Mouse (Mus musculus): ENCODE data around the gene 2310034G01Rik. TPM values are rescaled to one million over a fixed set of nuclear protein-coding genes. Genes with fewer than 3 reads are reported as not detected.

2310034G01Rik gene
- total and polyA plus RNA-seq, 3 experiments: not detected

- H3K9me3 ChIP-seq (replicated peaks): no peaks in the 10 kb centered on the region
- no peaks in the 10 kb centered on the region for H3K27me3 ChIP-seq (ENCODE audit: insufficient read depth, low read length)
- H3K36me3 ChIP-seq (replicated peaks): peaks cover 94% of the 10 kb centered on the region
- ATAC-seq (ENCODE audit: extremely low read depth, insufficient number of reproducible peaks, low FRiP score, poor library complexity, severe bottlenecking) (no peak), DNase-seq (ENCODE audit: low spot score) (no peak)
- H3K4me1 ChIP-seq (ENCODE audit: insufficient read depth, low read depth, low read length): no peaks in the 10 kb centered on the region
- no peak overlapping the region for H3K4me3 ChIP-seq (ENCODE audit: low read depth, low read length)
- no peak for TF ChIP-seq TAL1 (conservative IDR thresholded peaks at IDR 0.05; ENCODE audit: low read depth, low read length)
- TF ChIP-seq POLR2AphosphoS5 (IDR thresholded peaks at IDR 0.05; ENCODE audit: insufficient replicate concordance, low read depth, low read length): no peak
- no peak for TF ChIP-seq GATA1 (IDR thresholded peaks at IDR 0.05; ENCODE audit: borderline replicate concordance, low read length)
- no peak for TF ChIP-seq GATA2 (IDR thresholded peaks at IDR 0.05; ENCODE audit: borderline replicate concordance, low read depth, low read length)
- no peak for TF ChIP-seq CTCF (IDR thresholded peaks at IDR 0.05; ENCODE audit: low read depth, low read length)
Observed at GRCm38 (mm10) chr19:46382275-46382674, 32.2 kb upstream of the 2310034G01Rik start.

GRCm38 (mm10) chr19:46375891-46376290, 25.8 kb upstream of the 2310034G01Rik start:
- Histone ChIP-seq H3K36me3 (replicated peaks) (peaks cover 53% of the 10 kb centered on the region), H3K4me1 (ENCODE audit: insufficient read depth, low read depth, low read length) (no peaks in the 10 kb centered on the region; the same call in 1 of the 2 replicates), H3K9me3 (replicated peaks) (no peaks in the 10 kb centered on the region), H3K27me3 (ENCODE audit: insufficient read depth, low read length) (peaks cover 19% of the 10 kb centered on the region), H3K4me3 (ENCODE audit: low read depth, low read length) (no peak overlapping the region)
- TF ChIP-seq GATA2 (IDR thresholded peaks at IDR 0.05; ENCODE audit: borderline replicate concordance, low read depth, low read length) (no peak), TAL1 (conservative IDR thresholded peaks at IDR 0.05; ENCODE audit: low read depth, low read length) (no peak), POLR2AphosphoS5 (IDR thresholded peaks at IDR 0.05; ENCODE audit: insufficient replicate concordance, low read depth, low read length) (no peak), GATA1 (IDR thresholded peaks at IDR 0.05; ENCODE audit: borderline replicate concordance, low read length) (no peak), CTCF (IDR thresholded peaks at IDR 0.05; ENCODE audit: low read depth, low read length) (no peak)
- ATAC-seq (ENCODE audit: extremely low read depth, insufficient number of reproducible peaks, low FRiP score, poor library complexity, severe bottlenecking) (no peak), DNase-seq (ENCODE audit: low spot score) (no peak)

GRCm38 (mm10) chr19:46375489-46375888, 25.4 kb upstream of the 2310034G01Rik start:
- no peak for ATAC-seq (ENCODE audit: extremely low read depth, insufficient number of reproducible peaks, low FRiP score, poor library complexity, severe bottlenecking)
- no peaks in the 10 kb centered on the region; the same call in 1 of the 2 replicates for H3K4me1 ChIP-seq (ENCODE audit: insufficient read depth, low read depth, low read length)
- peaks cover 19% of the 10 kb centered on the region for H3K27me3 ChIP-seq (ENCODE audit: insufficient read depth, low read length)
- H3K4me3 ChIP-seq (ENCODE audit: low read depth, low read length): no peak overlapping the region
- H3K36me3 ChIP-seq (replicated peaks): peaks cover 49% of the 10 kb centered on the region
- no peak for TF ChIP-seq POLR2AphosphoS5 (IDR thresholded peaks at IDR 0.05; ENCODE audit: insufficient replicate concordance, low read depth, low read length)
- TF ChIP-seq TAL1 (conservative IDR thresholded peaks at IDR 0.05; ENCODE audit: low read depth, low read length): no peak
- TF ChIP-seq CTCF (IDR thresholded peaks at IDR 0.05; ENCODE audit: low read depth, low read length): no peak
- no peak for TF ChIP-seq GATA2 (IDR thresholded peaks at IDR 0.05; ENCODE audit: borderline replicate concordance, low read depth, low read length)
- no peak for TF ChIP-seq GATA1 (IDR thresholded peaks at IDR 0.05; ENCODE audit: borderline replicate concordance, low read length)
- DNase-seq (ENCODE audit: low spot score): no peak
- H3K9me3 ChIP-seq (replicated peaks): no peaks in the 10 kb centered on the region

GRCm38 (mm10) chr19:46374477-46375088, 24.5 kb upstream of the 2310034G01Rik start:
- H3K27me3 ChIP-seq (ENCODE audit: insufficient read depth, low read length): peaks cover 19% of the 10 kb centered on the region
- H3K9me3 ChIP-seq (replicated peaks): no peaks in the 10 kb centered on the region
- ATAC-seq (ENCODE audit: extremely low read depth, insufficient number of reproducible peaks, low FRiP score, poor library complexity, severe bottlenecking): no peak
- DNase-seq (ENCODE audit: low spot score): no peak
- H3K36me3 ChIP-seq (replicated peaks): peaks cover 40% of the 10 kb centered on the region
- TF ChIP-seq GATA2 (IDR thresholded peaks at IDR 0.05; ENCODE audit: borderline replicate concordance, low read depth, low read length) (no peak), TAL1 (conservative IDR thresholded peaks at IDR 0.05; ENCODE audit: low read depth, low read length) (no peak), POLR2AphosphoS5 (IDR thresholded peaks at IDR 0.05; ENCODE audit: insufficient replicate concordance, low read depth, low read length) (no peak), GATA1 (IDR thresholded peaks at IDR 0.05; ENCODE audit: borderline replicate concordance, low read length) (no peak), CTCF (IDR thresholded peaks at IDR 0.05; ENCODE audit: low read depth, low read length) (no peak)
- no peak overlapping the region for H3K4me3 ChIP-seq (ENCODE audit: low read depth, low read length)
- no peaks in the 10 kb centered on the region; the same call in 1 of the 2 replicates for H3K4me1 ChIP-seq (ENCODE audit: insufficient read depth, low read depth, low read length)

GRCm38 (mm10) chr19:46369204-46369603, 19.1 kb upstream of the 2310034G01Rik start:
- Histone ChIP-seq H3K4me1 (ENCODE audit: insufficient read depth, low read depth, low read length) (peaks cover 4% of the 10 kb centered on the region), H3K27me3 (ENCODE audit: insufficient read depth, low read length) (peaks cover 42% of the 10 kb centered on the region), H3K36me3 (replicated peaks) (no peaks in the 10 kb centered on the region), H3K9me3 (replicated peaks) (no peaks in the 10 kb centered on the region), H3K4me3 (ENCODE audit: low read depth, low read length) (no peak overlapping the region)
- ATAC-seq (ENCODE audit: extremely low read depth, insufficient number of reproducible peaks, low FRiP score, poor library complexity, severe bottlenecking) (peak; percentile 28; the same call in 1 of the 2 replicates), DNase-seq (ENCODE audit: low spot score) (peak; percentile 52)
- TF ChIP-seq GATA2 (IDR thresholded peaks at IDR 0.05; ENCODE audit: borderline replicate concordance, low read depth, low read length): no peak
- no peak for TF ChIP-seq GATA1 (IDR thresholded peaks at IDR 0.05; ENCODE audit: borderline replicate concordance, low read length)
- no peak for TF ChIP-seq POLR2AphosphoS5 (IDR thresholded peaks at IDR 0.05; ENCODE audit: insufficient replicate concordance, low read depth, low read length)
- no peak for TF ChIP-seq TAL1 (conservative IDR thresholded peaks at IDR 0.05; ENCODE audit: low read depth, low read length)
- no peak; the same call in 1 of the 2 replicates for TF ChIP-seq CTCF (IDR thresholded peaks at IDR 0.05; ENCODE audit: low read depth, low read length)

GRCm38 (mm10) chr19:46367798-46368590, 17.9 kb upstream of the 2310034G01Rik start:
- DNase-seq (ENCODE audit: low spot score) (no peak), ATAC-seq (ENCODE audit: extremely low read depth, insufficient number of reproducible peaks, low FRiP score, poor library complexity, severe bottlenecking) (no peak)
- no peak overlapping the region for H3K4me3 ChIP-seq (ENCODE audit: low read depth, low read length)
- peaks cover 9% of the 10 kb centered on the region for H3K4me1 ChIP-seq (ENCODE audit: insufficient read depth, low read depth, low read length)
- H3K36me3 ChIP-seq (replicated peaks): no peaks in the 10 kb centered on the region
- H3K9me3 ChIP-seq (replicated peaks): no peaks in the 10 kb centered on the region
- no peak for TF ChIP-seq GATA1 (IDR thresholded peaks at IDR 0.05; ENCODE audit: borderline replicate concordance, low read length)
- TF ChIP-seq GATA2 (IDR thresholded peaks at IDR 0.05; ENCODE audit: borderline replicate concordance, low read depth, low read length): no peak
- no peak for TF ChIP-seq POLR2AphosphoS5 (IDR thresholded peaks at IDR 0.05; ENCODE audit: insufficient replicate concordance, low read depth, low read length)
- TF ChIP-seq CTCF (IDR thresholded peaks at IDR 0.05; ENCODE audit: low read depth, low read length): no peak
- TF ChIP-seq TAL1 (conservative IDR thresholded peaks at IDR 0.05; ENCODE audit: low read depth, low read length): no peak
- H3K27me3 ChIP-seq (ENCODE audit: insufficient read depth, low read length): peaks cover 48% of the 10 kb centered on the region
